Mouse (Mus musculus): Measurements from ENCODE around the gene Fgfbp1.

GRCm38 (mm10) chr5:43989017-43989416, 7.4 kb upstream of the Fgfbp1 start:
- TF ChIP-seq CTCF (IDR thresholded peaks at IDR 0.05; ENCODE audit: control insufficient read depth, insufficient read depth, low read length), result no peak
- TF ChIP-seq POLR2A (IDR thresholded peaks at IDR 0.05; ENCODE audit: borderline replicate concordance, control insufficient read depth, low read depth, low read length), result no peak

All from bone marrow, adult 2 months (tissue).